Mouse (Mus musculus): ENCODE data around the gene Secisbp2.

Gene Secisbp2

GRCm38 (mm10) chr13:51732097-51732664 lies 80.7 kb downstream of the Secisbp2 start:
- no peak for DNase-seq (ENCODE audit: low spot score)

All from urinary bladder, postnatal 14 days (tissue).